Mouse (Mus musculus) c-Kit-negative CD71-positive TER-119-positive erythroid progenitor cells, embryonic 14.5 days (primary cell): ENCODE results near the gene Twf2.
A peak's percentile ranks its signal among the peaks of the same experiment; 100 is the strongest.

Experiments
- DNase-seq: peaks from one replicate; pipeline ENCODE4 v3.0.0-alpha.2; 2013; ENCODE audit warnings: low read depth, low spot score

Gene Twf2

GRCm38 (mm10) chr9:106179454-106179853, 23.5 kb upstream of the Twf2 start:
- DNase-seq, result no peak

- no peak for DNase-seq
Measured at GRCm38 (mm10) chr9:106179964-106180363, 22.9 kb upstream of the Twf2 start.

- DNase-seq, result no peak
Measured at GRCm38 (mm10) chr9:106182146-106182545, 20.8 kb upstream of the Twf2 start.

GRCm38 (mm10) chr9:106183996-106184395, 18.9 kb upstream of the Twf2 start:
- DNase-seq, result no peak

- no peak for DNase-seq
Measured at GRCm38 (mm10) chr9:106191355-106191754, 11.6 kb upstream of the Twf2 start.

GRCm38 (mm10) chr9:106192024-106192423, 10.9 kb upstream of the Twf2 start:
- no peak for DNase-seq

GRCm38 (mm10) chr9:106192998-106193397, 9.9 kb upstream of the Twf2 start:
- DNase-seq, result no peak

- DNase-seq, result no peak
Measured at GRCm38 (mm10) chr9:106193930-106194807, 8.7 kb upstream of the Twf2 start.

GRCm38 (mm10) chr9:106195693-106196092, 7.2 kb upstream of the Twf2 start:
- DNase-seq, result no peak

- DNase-seq, result no peak
Measured at GRCm38 (mm10) chr9:106197081-106197713, 5.7 kb upstream of the Twf2 start.

GRCm38 (mm10) chr9:106197732-106198131, 5.2 kb upstream of the Twf2 start:
- no peak for DNase-seq

GRCm38 (mm10) chr9:106198962-106199458, 3.9 kb upstream of the Twf2 start:
- peak; percentile 33 for DNase-seq

- DNase-seq, result no peak
Measured at GRCm38 (mm10) chr9:106199535-106200272, 3.2 kb upstream of the Twf2 start, which contains the start of gene Ppm1m. Ppm1m (minus strand) TSS chr9:106199746.

- DNase-seq, result no peak
Measured at GRCm38 (mm10) chr9:106201895-106202294, 1.0 kb upstream of the Twf2 start.

- no peak for DNase-seq
Measured at GRCm38 (mm10) chr9:106203990-106204851, 1.3 kb downstream of the Twf2 start.

GRCm38 (mm10) chr9:106205713-106206290, 2.9 kb downstream of the Twf2 start:
- no peak for DNase-seq

GRCm38 (mm10) chr9:106206515-106206914, 3.6 kb downstream of the Twf2 start:
- no peak for DNase-seq

GRCm38 (mm10) chr9:106208181-106208580, 5.3 kb downstream of the Twf2 start:
- no peak for DNase-seq

GRCm38 (mm10) chr9:106209954-106210353, 7.0 kb downstream of the Twf2 start:
- DNase-seq, result no peak

GRCm38 (mm10) chr9:106210853-106211609, 8.1 kb downstream of the Twf2 start:
- no peak for DNase-seq
